Mouse (Mus musculus): ENCODE measurements at regions not wholly inside any gene's neighbourhood (a gene's known extent, or its start where the extent isn't known, plus 50 kb on each side); places are given as distances from the start of the nearest gene placed in this dataset.

- TF ChIP-seq CTCF (IDR thresholded peaks at IDR 0.05; ENCODE audit: low read depth) (no peak), EP300 (IDR thresholded peaks at IDR 0.05; ENCODE audit: low read depth) (no peak)
These were observed 140.5 kb upstream of the Ddx18 start for GRCm38 (mm10) chr1:121708301-121708700.
